Mouse (Mus musculus) liver, embryonic 14.5 days (tissue): ENCODE results near the gene Cenpx. TPM values are rescaled to one million over a fixed set of nuclear protein-coding genes. Genes with fewer than 3 reads are reported as not detected.

ENCODE experiments used
- ATAC-seq: fragments of 200-750 bp; cut with Nextera tagmentation; 2 replicates; pipeline ENCODE4 v1.8.0; 2017; ENCODE audit warnings: moderate number of reproducible peaks, mild to moderate bottlenecking, moderate library complexity; ENCODE audit not compliant: insufficient read depth
- DNase-seq, 3 experiments: peaks; one replicate each; pipeline ENCODE4 v3.0.0-alpha.2; 2012 to 2013; ENCODE audit warnings: low read depth in 3 of 3, low spot score in 3 of 3
- H3K27ac ChIP-seq: fragments of 300-500 bp; sonication (generic); 2 replicates; pipeline ENCODE4 v1.5.1; 2014; ENCODE audit warnings: moderate library complexity, mild to moderate bottlenecking, control low read depth, inconsistent platforms
- H3K27me3 ChIP-seq: fragments of 300-500 bp; sonication (generic); 2 replicates; pipeline ENCODE4 v1.6.1; 2014; ENCODE audit warnings: mild to moderate bottlenecking, low read length, moderate library complexity; ENCODE audit not compliant: control insufficient read depth, insufficient read depth
- H3K36me3 ChIP-seq: fragments of 300-500 bp; sonication (generic); replicated peaks from 2 replicates; pipeline ENCODE4 v1.6.1; 2014; ENCODE audit warnings: low read depth; ENCODE audit not compliant: control insufficient read depth, insufficient read depth
- H3K4me1 ChIP-seq, 2 experiments: fragments of 200-500 bp in 1 of 2; fragments of 300-500 bp in 1 of 2; sonication (generic) in 1 of 2; replicated peaks; 2 replicates each; pipeline ENCODE4 v1.6.1; 2012 to 2014; ENCODE audit warnings: antibody characterized with exemption in 1 of 2, inconsistent platforms in 1 of 2, low read length in 1 of 2; ENCODE audit not compliant: control insufficient read depth in 2 of 2, insufficient read depth in 2 of 2
- H3K4me2 ChIP-seq: fragments of 300-500 bp; sonication (generic); 2 replicates; pipeline ENCODE4 v1.6.1; 2014; ENCODE audit warnings: low read depth, mild to moderate bottlenecking, control low read depth, moderate library complexity
- H3K4me3 ChIP-seq, 2 experiments: fragments of 200-500 bp in 1 of 2; fragments of 300-500 bp in 1 of 2; sonication (generic) in 1 of 2; 2 replicates each; pipeline ENCODE4 v1.5.1; 2012 to 2014; ENCODE audit warnings: low read depth in 2 of 2, low read length in 2 of 2, mild to moderate bottlenecking in 2 of 2, control low read depth in 1 of 2, inconsistent platforms in 1 of 2, moderate library complexity in 1 of 2; ENCODE audit not compliant: insufficient read depth in 1 of 2
- H3K9ac ChIP-seq: fragments of 300-500 bp; sonication (generic); replicated peaks from 2 replicates; pipeline ENCODE4 v1.6.1; 2014; ENCODE audit warnings: mild to moderate bottlenecking, control low read depth, moderate library complexity
- H3K9me3 ChIP-seq: fragments of 300-500 bp; sonication (generic); 2 replicates; pipeline ENCODE4 v1.6.1; 2016; ENCODE audit warnings: low read length, mixed read lengths; ENCODE audit not compliant: control insufficient read depth
- CTCF ChIP-seq: IDR thresholded peaks from 2 replicates; pipeline ENCODE4 v1.5.1; 2016; ENCODE audit warnings: antibody characterized with exemption, low read depth, control low read depth
- EP300 ChIP-seq: IDR thresholded peaks from 2 replicates; pipeline ENCODE4 v1.6.1; 2016; ENCODE audit warnings: antibody characterized with exemption, low read depth
- WGBS: fragments of 180-500 bp; shearing (Covaris S2); extraction: QIAGEN DNeasy Blood & Tissue Kit; methylation state at CpG from one replicate; pipeline ENCODE4 v1.1.7; 2014; ENCODE audit not compliant: insufficient replicate concordance; 5-methylcytosine and 5-hydroxymethylcytosine counted together
- polyA plus RNA-seq, 2 experiments: library from polyadenylated mRNA; depleted of rRNA in 1 of 2; stranded (reverse) in 1 of 2; unstranded in 1 of 2; fragments of >200 nt; fragmentation: Nextera tagmentation in 1 of 2; extraction: Ambion mirVana in 1 of 2; gene quantifications; 2 replicates each; pipeline versions ENCODE4 v1.2.1 to v1.2.3; 2012 to 2014

The Cenpx gene
- polyA plus RNA-seq, 2 experiments = 64.2 to 128 TPM

DNA sequence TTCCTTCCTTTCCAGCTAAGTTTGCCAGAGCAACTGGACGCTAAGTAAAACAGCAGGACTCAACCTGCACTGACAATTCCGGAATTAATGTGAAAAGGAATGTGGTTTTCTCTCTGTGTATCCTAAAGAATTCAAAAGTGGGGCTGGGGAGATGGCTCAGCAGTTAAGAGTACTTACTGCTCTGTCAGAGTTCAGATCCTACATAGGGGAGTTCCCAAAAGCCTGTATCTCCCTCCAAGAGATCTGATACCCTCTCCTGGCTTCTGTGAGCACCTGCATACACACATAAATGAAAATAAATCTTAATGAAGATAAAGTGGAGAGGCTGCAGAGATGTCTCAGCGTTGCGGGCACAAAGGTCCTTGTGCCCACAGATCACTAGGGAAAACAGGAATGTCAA lies 38.1 kb upstream of the Cenpx start:
- Histone ChIP-seq H3K27me3 (no peaks in the 10 kb centered on the region), H3K4me3 (no peak overlapping the region), H3K27ac (no peak overlapping the region), H3K9ac (no peak overlapping the region), H3K36me3 (no peaks in the 10 kb centered on the region), H3K4me2 (no peak overlapping the region), H3K4me1 (no peaks in the 10 kb centered on the region), H3K9me3 (no peaks in the 10 kb centered on the region)
- TF ChIP-seq EP300 (no peak), CTCF (no peak)
- ATAC-seq = no peak
- 59% methylated on average over 4 of the region's 4 CpGs for WGBS
- DNase-seq = no peak

- H3K9ac ChIP-seq = no peak overlapping the region
- no peaks in the 10 kb centered on the region for H3K4me1 ChIP-seq
- DNase-seq = peak; percentile 13 to 26 (median 20)
- ATAC-seq = no peak
- H3K27ac ChIP-seq = no peak overlapping the region
- no peak overlapping the region for H3K4me3 ChIP-seq
- TF ChIP-seq EP300 (no peak), CTCF (peak; percentile 80)
- no peaks in the 10 kb centered on the region for H3K36me3 ChIP-seq
- H3K4me2 ChIP-seq = no peak overlapping the region
- 44% methylated on average over 8 of the region's 8 CpGs for WGBS
- no peaks in the 10 kb centered on the region for H3K27me3 ChIP-seq
- no peaks in the 10 kb centered on the region for H3K9me3 ChIP-seq
Measured at GRCm38 (mm10) chr11:120749430-120749829, 35.9 kb upstream of the Cenpx start.

DNA sequence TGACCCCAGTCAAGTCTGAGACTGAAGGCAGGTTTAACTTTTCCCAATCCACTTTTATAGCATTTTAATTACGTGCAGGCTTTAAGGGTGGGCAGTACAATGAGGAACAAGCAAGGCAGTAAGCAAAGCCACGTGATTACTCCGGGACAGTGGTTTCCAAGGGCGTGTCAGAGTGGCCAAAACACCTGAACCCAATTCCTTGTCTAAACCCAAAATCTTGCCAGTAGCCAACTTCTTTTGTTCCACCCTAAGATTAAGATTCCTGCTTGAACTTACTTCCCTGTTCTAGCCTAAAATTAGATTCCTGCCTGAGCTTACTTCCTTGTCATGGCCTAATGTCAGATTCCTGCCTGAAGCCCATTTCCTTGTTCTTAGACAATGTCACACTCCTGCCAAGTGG lies 34.4 kb upstream of the Cenpx start:
- TF ChIP-seq CTCF (no peak), EP300 (no peak)
- Histone ChIP-seq H3K27me3 (no peaks in the 10 kb centered on the region), H3K36me3 (no peaks in the 10 kb centered on the region), H3K4me3 (no peak overlapping the region), H3K4me1 (no peaks in the 10 kb centered on the region), H3K9ac (no peak overlapping the region), H3K9me3 (no peaks in the 10 kb centered on the region), H3K27ac (no peak overlapping the region), H3K4me2 (no peak overlapping the region)
- ATAC-seq (no peak), DNase-seq (no peak)
- 38% methylated on average over 4 of the region's 4 CpGs for WGBS

DNA sequence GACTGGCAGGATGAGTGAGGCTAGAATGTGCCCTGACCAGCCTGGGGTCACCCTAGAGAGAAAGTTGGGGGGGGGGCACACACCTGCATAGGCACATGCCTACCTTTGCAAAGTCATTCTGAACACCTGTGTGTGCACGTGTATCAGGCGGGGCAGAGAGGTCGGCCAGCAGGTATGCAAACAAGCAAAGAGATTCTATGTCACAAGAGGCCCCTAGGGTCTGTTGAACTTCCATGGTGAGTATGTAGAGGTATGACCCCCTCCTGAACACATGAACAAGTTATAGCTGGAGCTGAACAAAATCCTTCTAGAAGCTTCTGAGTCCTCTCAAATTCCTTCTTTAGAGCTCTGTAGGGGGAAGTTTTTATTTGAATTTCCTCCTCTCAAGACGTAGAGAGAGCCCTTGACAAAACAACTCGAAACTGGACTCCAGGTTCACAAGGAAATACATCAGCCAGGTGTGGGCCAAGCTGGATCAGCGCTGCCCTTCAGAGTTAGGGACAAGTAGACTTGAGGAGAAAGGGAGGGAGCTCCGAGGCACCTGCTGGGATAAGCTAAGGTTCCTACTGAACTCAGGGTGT lies 30.7 kb upstream of the Cenpx start:
- Histone ChIP-seq H3K4me1 (no peaks in the 10 kb centered on the region), H3K4me3 (no peak overlapping the region), H3K9ac (no peak overlapping the region), H3K4me2 (no peak overlapping the region), H3K36me3 (no peaks in the 10 kb centered on the region), H3K27ac (no peak overlapping the region), H3K27me3 (no peaks in the 10 kb centered on the region), H3K9me3 (no peaks in the 10 kb centered on the region)
- ATAC-seq (no peak), DNase-seq (no peak)
- TF ChIP-seq EP300 (no peak), CTCF (no peak)
- WGBS = 68% methylated on average over 7 of the region's 7 CpGs

GRCm38 (mm10) chr11:120740981-120741380 lies 27.4 kb upstream of the Cenpx start:
- Histone ChIP-seq H3K27me3 (no peaks in the 10 kb centered on the region), H3K36me3 (no peaks in the 10 kb centered on the region), H3K27ac (no peak overlapping the region), H3K4me2 (no peak overlapping the region), H3K9me3 (no peaks in the 10 kb centered on the region), H3K9ac (no peak overlapping the region), H3K4me3 (no peak overlapping the region), H3K4me1 (no peaks in the 10 kb centered on the region)
- DNase-seq (no peak), ATAC-seq (no peak)
- WGBS = 73% methylated on average over 5 of the region's 5 CpGs
- TF ChIP-seq EP300 (no peak), CTCF (no peak)
